Mouse (Mus musculus) adrenal gland, adult 2 months (tissue): Measurements from ENCODE around the gene Rusc2. TPM values are rescaled to one million over a fixed set of nuclear protein-coding genes. Genes with fewer than 3 reads are reported as not detected.

ENCODE experiments used
- DNase-seq: peaks from one replicate; pipeline ENCODE4 v3.0.0; 2021
- long read RNA-seq: library from polyadenylated mRNA; stranded (forward); transcript quantifications from one replicate; pipeline ENCODE4 v2.0.0, GENCODE M21; 2021
- polyA plus RNA-seq: library from polyadenylated mRNA; depleted of rRNA; stranded (reverse); fragments of >200 nt; gene quantifications from 2 replicates; pipeline ENCODE4 v1.2.3, GENCODE M21; 2012; rRNA removed
- total RNA-seq, 2 experiments: library from RNA; stranded (reverse); gene quantifications; 2 replicates each; pipeline ENCODE4 v1.2.3; 2021

Rusc2 gene
- total RNA-seq (10 to 100 TPM; 38.0 to 44.3 TPM), polyA plus RNA-seq (37.9 and 49.6 TPM in 2 replicates)
- long read RNA-seq, full-length matches to known transcripts, result 1 of 19 reads
- long read RNA-seq, partial matches to known transcripts, result 13 of 19 reads
- long read RNA-seq, other reads (novel, unspliced or antisense), result 5 of 19 reads

DNA sequence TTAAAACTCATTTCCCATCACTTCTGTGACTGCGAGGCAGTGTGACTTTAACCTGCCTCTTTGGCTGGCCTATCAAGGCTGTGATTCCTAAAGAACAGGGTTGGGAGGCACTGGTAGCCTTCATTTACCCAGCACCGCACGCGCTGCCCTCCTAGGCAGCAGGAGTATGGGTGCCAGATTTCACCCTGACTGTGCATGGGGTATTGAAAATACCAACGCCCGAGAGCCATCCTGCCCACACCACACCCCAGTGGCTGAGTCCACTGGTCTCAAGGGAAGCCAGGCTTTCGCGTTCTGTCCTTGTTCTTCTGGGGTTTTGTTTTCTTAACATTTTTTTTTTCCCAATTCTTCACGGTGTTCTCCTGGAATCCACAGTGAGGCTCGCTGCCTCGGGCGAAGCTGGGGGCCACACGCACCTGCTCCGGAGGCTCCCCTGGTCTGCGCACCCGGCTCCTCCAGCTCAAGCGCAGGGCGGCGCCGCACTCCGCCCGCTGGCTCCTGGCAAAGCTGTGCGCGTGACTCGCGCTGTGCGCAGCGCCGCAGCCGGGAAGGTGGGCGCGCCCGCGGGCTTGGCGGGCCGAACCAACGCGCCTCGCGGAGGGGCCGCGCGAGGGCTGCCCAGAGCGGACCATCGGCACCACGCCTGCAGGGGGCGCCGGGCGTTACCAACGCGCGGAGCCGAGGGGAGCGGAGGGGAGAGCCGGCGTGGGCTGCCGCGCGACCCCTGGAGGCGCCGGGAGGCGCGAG, at the start of gene Rusc2:
Gene Rusc2 (plus strand): TSS at position 572 of the 747 bp plus-strand sequence.
- DNase-seq, result peak; percentile 94

GRCm38 (mm10) chr4:43334771-43335170, 47.0 kb upstream of the Rusc2 start:
- no peak for DNase-seq

DNA sequence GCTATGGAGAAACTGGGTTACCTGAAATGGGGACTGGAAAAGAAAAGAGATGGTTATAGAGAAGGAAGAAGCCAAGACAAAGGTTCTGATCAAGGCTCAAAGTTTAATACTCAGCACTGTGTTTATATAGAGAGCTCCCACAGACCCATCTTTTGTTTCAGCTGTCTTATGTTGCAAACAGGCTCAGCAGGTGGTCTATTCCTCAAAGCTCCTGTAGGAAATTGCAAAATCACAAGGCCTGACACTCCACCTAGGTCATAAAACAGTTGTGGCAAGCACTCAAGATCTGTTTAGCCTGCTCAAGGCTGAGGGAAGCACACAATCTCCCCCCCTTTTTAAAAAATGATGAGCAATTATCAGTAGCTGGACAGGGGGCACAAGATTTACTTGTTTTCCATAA, 45.6 kb upstream of the Rusc2 start:
- no peak for DNase-seq

DNA sequence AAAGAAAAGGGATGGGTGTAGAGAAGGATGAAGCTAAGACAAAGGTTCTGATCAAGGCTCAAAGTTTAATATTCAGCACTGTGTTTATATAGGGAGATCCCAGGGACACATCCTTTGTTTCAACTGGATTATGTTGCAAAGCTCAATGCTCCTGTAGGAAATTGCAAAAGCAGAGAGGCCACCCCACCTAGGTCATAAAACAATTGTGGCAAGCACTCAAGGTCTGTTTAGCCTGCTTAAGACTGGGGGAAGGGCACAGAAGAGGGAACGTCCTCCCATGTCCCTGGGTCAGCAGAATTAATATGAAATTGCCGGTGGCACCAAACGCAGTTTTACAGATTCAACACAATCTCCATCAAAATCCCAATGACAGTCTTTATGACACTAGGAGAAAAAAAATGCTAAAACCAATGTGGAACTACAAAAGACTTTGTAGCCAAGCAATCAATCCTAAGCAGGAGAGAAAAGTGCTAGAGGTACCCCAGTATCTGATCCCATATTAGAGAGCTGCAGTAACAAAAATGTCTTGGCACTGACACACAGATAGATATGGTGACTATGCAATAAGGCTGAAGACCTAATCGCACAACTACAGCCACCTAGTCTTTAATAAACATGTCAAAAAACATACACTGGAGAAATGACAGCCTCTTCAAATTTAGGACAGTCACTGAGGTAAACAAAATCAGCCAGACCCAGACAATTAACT, 41.5 kb upstream of the Rusc2 start:
- peak; percentile 39 for DNase-seq

DNA sequence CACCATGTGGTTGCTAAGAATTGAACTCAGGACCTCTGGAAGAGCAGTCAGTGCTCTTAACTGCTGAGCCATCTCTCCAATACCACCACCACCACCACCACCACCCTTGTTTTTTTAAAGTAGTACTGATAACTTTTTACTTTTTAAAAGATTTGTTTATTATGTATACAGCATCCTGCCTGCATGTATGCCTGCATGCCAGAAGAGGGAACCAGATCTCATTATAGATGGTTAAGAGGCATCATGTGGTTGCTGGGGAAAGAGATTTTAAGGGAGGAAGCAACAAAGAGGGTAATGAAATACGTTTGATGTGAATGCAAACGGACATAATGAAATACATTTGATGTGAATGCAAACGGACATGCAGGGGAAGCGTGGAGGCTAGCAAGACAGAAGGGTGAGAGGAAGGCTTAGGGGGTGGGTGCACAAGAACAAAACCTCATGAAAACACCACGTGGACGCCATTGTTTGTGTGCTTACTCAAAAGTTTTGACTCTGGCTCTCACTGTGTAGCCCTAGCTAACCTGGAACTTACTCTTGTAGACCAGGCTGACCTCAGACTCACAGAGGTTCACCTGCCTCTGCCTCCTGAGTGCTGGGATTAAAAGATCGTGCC, 40.4 kb upstream of the Rusc2 start:
- DNase-seq, result no peak

GRCm38 (mm10) chr4:43342443-43342842, 39.3 kb upstream of the Rusc2 start:
- no peak for DNase-seq

DNA sequence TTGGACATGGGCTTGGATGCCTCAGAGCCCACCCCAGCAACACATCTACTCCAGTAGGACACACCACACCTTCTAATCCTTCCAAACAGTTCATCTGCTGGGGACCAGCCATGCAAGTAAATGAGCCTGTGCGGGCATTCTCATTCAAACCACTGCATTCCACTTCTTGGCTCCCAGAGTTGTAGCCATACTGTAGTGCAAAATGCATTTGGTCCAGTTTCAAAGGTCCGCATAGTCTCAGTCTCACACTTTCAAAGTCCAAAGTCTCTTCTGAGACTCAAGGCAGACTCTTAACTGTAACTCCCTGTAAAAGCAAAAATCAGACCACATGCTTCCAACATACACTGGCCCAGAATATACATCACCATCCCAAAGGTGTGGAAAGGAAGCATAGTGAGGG, 36.8 kb upstream of the Rusc2 start:
- no peak for DNase-seq

DNA sequence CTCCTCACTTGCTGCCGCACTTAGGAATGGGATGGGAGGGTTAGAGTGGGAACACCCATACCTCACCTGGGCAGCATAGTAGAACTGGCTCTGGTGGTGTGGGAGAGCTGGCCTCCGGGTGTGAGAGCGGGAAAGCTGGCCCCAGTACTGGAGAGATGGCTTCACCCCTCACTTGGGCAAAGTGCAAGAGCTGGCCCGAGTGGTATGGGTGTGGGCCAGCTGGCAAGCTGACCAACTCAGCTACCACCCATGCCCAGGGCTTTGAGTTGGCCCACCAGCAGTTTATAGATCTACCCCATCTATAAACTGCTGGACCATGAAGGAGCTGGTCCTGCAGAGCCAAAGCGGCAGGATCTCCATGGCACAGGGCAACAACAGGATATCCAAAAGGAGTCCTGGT, 32.6 kb upstream of the Rusc2 start:
- DNase-seq, result peak; percentile 28

GRCm38 (mm10) chr4:43350038-43350560, 31.7 kb upstream of the Rusc2 start:
- DNase-seq, result peak; percentile 10

- no peak for DNase-seq
Observed at GRCm38 (mm10) chr4:43353662-43354061, 28.1 kb upstream of the Rusc2 start.

GRCm38 (mm10) chr4:43364914-43365560, 16.7 kb upstream of the Rusc2 start:
- DNase-seq, result no peak

DNA sequence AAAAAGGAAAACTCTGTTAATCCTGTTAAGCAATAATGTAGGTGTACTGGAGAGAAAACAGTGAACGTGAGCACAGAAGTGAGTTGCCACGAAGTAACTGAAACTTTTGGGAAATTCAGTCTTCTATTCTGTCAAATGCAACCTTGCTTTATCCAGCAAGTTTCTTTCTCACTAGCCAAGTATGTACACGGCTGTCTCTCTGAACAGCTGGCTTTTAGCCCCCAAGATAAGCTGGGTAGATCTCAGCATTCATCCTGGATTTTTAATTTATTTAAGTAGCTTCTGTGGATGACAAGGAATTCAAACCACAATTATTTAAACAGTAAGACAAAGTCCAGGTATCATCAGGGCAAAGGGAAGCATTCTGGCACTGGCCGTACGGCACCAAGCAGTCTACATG, 14.5 kb upstream of the Rusc2 start:
- DNase-seq, result no peak

DNA sequence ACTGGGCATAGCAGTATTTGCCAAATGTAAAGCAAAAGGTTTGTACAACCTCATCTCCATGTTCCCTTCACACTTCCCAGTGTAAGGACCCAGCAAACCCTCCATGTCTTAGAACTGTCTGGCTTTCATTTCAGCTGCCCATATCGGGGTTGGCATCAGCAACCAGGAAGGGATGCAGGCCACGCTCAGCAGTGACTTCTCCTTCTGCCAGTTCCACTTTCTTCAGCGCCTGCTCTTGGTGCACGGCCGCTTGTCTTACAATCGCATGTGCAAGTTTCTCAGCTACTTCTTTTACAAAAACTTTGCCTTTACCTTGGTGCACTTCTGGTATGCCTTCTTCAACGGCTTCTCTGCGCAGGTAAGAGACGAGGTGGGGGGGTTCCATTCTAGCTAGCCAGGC, 14.0 kb upstream of the Rusc2 start:
- DNase-seq, result no peak

GRCm38 (mm10) chr4:43371406-43371805, 10.4 kb upstream of the Rusc2 start:
- DNase-seq, result no peak

- DNase-seq, result no peak
Observed at GRCm38 (mm10) chr4:43372155-43372554, 9.6 kb upstream of the Rusc2 start.

DNA sequence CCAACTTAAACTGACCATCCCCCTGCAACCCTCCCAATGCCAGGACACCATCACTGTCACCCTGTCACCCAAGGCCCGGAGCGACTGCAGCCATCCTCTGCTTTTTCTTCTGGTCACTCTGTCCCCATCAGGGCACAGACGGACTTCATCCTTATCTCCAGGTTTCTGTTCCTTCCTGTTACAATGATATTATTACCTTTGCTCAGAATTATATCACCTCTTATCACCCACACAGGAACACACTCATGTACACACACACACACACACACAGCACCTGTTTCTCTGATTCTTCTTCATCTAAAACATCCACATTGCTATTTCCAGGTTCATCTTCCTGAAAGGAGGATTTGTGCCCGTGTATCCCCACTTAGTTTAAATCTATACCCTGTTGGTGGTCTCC, 7.5 kb upstream of the Rusc2 start:
- DNase-seq, result no peak

DNA sequence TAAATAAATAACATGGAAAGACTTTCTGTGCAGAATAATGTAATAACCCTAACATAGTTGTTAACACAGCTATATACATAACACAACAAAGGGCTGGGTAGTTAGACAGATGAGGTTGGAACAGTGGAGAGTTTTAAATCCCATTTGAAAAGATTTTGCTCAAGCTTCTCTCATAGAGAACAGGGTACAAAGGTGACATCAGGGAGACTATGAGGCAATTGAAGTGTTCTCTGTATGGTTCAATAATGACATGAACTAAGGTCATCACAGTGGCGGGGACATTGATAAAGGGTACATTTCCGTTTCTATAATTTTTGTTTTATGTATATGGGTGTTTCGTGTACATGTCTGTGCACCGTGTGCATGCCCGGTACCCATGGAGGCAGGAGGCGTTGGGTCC, 2.2 kb upstream of the Rusc2 start:
- DNase-seq, result no peak

GRCm38 (mm10) chr4:43380951-43381350, 828 bp upstream of the Rusc2 start:
- no peak for DNase-seq

DNA sequence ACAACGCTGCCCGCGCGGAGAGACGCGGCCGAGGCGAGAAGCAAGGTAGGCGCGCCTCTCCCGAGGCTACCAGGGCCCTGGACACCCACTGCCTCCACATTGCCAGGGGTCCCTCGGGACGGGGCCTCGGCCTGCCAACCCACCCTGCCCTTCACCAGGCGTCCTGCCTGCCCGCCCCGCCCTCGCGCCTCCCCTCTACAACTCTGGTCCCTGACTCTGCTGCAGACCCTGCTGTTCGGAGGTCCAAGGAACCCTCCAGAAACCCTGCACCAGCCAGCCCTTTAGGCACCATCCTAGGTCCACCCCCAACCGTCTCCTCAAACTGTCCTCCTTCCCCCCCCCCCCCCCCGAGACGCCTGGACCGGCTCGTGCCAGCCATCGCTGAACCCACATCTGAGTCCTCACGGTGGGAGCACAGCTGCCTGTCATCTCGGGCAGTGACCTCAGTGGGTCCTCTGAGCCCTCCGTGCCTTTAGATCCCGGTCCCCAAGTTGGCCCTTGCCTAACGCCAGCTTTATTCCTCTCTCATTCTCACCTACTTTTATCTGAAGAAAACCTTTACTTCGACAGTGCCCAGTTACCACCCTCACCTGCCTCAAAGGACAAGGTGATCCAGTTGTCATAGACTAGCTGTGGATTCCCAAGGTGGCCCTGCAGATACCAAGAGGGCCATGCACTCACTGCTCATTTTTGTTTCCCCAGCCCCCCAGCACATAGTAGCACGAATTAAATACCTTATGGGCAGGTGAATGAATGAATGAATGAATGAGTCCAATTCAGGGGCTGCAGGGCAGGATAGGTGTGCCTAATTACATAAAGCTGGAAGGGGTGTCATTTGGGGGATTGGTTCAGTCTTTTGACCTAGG, 609 bp downstream of the Rusc2 start:
- peak; percentile 25 for DNase-seq

- DNase-seq, result peak; percentile 54
Observed at GRCm38 (mm10) chr4:43383246-43384082, 1.7 kb downstream of the Rusc2 start.
